ENCODE assay signal across 24 mouse cellular contexts in genomic region chr17:64146409-64146808, GRCm38 (mm10).
DNase-seq lines count a peak whose midpoint lies in the region; ATAC-seq and TF ChIP-seq lines count a peak whose summit lies in the region.
"Had no signal": no experiment of that assay in that cellular context is flagged by ENCODE, and none has a peak within 500 bp of the region (broad histone marks: within the 10 kb centered on the region; RNA-seq: fewer than 3 reads in every experiment).

No protein-coding gene starts in this region.

- no peak overlapping the region for H3K4me3 ChIP-seq in forebrain, postnatal 0 days (ENCODE audit: low read depth, low read length)
- H3K4me3 ChIP-seq in forebrain, embryonic 12.5 days (replicated peaks), result no peak overlapping the region
- no peak overlapping the region for H3K4me3 ChIP-seq in lung, embryonic 15.5 days
- H3K4me3 ChIP-seq in midbrain, embryonic 16.5 days (ENCODE audit: low read depth, low read length), result no peak overlapping the region
- no peak overlapping the region for H3K4me3 ChIP-seq in midbrain, embryonic 14.5 days (replicated peaks; ENCODE audit: low read depth, low read length)
- no peak overlapping the region for H3K4me3 ChIP-seq in olfactory bulb, adult 2 months (ENCODE audit: insufficient read depth, low read depth, low read length)
- H3K4me3 ChIP-seq: forebrain, embryonic 10.5 days; heart, embryonic 12.5 days; heart, embryonic 15.5 days; hindbrain, embryonic 10.5 days; hindbrain, embryonic 13.5 days had no signal

- H3K4me1 ChIP-seq in forebrain, postnatal 0 days (ENCODE audit: insufficient read depth), result 0 out of 2 replicates have a peak, but pooled peaks cover 6% of the 10 kb centered on the region
- peaks cover 2% of the 10 kb centered on the region; the same call in 1 of the 2 replicates for H3K4me1 ChIP-seq in forebrain, embryonic 12.5 days
- H3K4me1 ChIP-seq in lung, embryonic 15.5 days, result peaks cover 15% of the 10 kb centered on the region
- peaks cover 5% of the 10 kb centered on the region for H3K4me1 ChIP-seq in midbrain, embryonic 16.5 days (ENCODE audit: control insufficient read depth, insufficient read depth, low read length)
- peaks cover 4% of the 10 kb centered on the region for H3K4me1 ChIP-seq in midbrain, embryonic 14.5 days (ENCODE audit: control insufficient read depth, insufficient read depth, low read length)
- peaks cover 7% of the 10 kb centered on the region for H3K4me1 ChIP-seq in olfactory bulb, adult 2 months (ENCODE audit: control insufficient read depth, insufficient read depth, low read length)
- H3K4me1 ChIP-seq: forebrain, embryonic 10.5 days; hindbrain, embryonic 10.5 days had no signal

- H3K4me2 ChIP-seq in forebrain, postnatal 0 days (ENCODE audit: low read depth), result no peak overlapping the region
- no peak overlapping the region for H3K4me2 ChIP-seq in forebrain, embryonic 12.5 days
- H3K4me2 ChIP-seq in lung, embryonic 15.5 days, result no peak overlapping the region
- H3K4me2 ChIP-seq in midbrain, embryonic 16.5 days (ENCODE audit: low read length), result no peak overlapping the region
- no peak overlapping the region for H3K4me2 ChIP-seq in midbrain, embryonic 14.5 days (ENCODE audit: low read length)
- H3K4me2 ChIP-seq: heart, embryonic 12.5 days; heart, embryonic 15.5 days; hindbrain, embryonic 13.5 days had no signal

- no peak overlapping the region for H3K27ac ChIP-seq in forebrain, postnatal 0 days (ENCODE audit: low read depth, low read length)
- no peak overlapping the region for H3K27ac ChIP-seq in forebrain, embryonic 12.5 days
- 0 out of 2 replicates have a peak overlapping the region, but pooled peaks have one; percentile 0 for H3K27ac ChIP-seq in lung, embryonic 15.5 days
- peak overlapping the region; percentile 4; the same call in 1 of the 2 replicates for H3K27ac ChIP-seq in midbrain, embryonic 16.5 days (ENCODE audit: low read length)
- no peak overlapping the region for H3K27ac ChIP-seq in midbrain, embryonic 14.5 days (replicated peaks; ENCODE audit: low read depth, low read length)
- H3K27ac ChIP-seq in olfactory bulb, adult 2 months (ENCODE audit: insufficient read depth, low read depth, low read length), result peak overlapping the region; percentile 83; the same call in 1 of the 2 replicates
- H3K27ac ChIP-seq: forebrain, embryonic 10.5 days; heart, embryonic 15.5 days; hindbrain, embryonic 10.5 days; hindbrain, embryonic 13.5 days had no signal

- no peaks in the 10 kb centered on the region for H3K27me3 ChIP-seq in forebrain, postnatal 0 days (ENCODE audit: insufficient read depth, low read length)
- H3K27me3 ChIP-seq in forebrain, embryonic 12.5 days, result no peaks in the 10 kb centered on the region
- no peaks in the 10 kb centered on the region for H3K27me3 ChIP-seq in lung, embryonic 15.5 days
- H3K27me3 ChIP-seq in midbrain, embryonic 16.5 days (ENCODE audit: control insufficient read depth, insufficient read depth, low read depth, low read length), result no peaks in the 10 kb centered on the region
- H3K27me3 ChIP-seq in midbrain, embryonic 14.5 days (ENCODE audit: control insufficient read depth, insufficient read depth, low read length), result no peaks in the 10 kb centered on the region
- H3K27me3 ChIP-seq: heart, embryonic 12.5 days; heart, embryonic 15.5 days; hindbrain, embryonic 13.5 days had no signal

- H3K36me3 ChIP-seq in forebrain, postnatal 0 days (ENCODE audit: insufficient read depth), result 0 out of 2 replicates have a peak, but pooled peaks cover 5% of the 10 kb centered on the region
- peaks cover 3% of the 10 kb centered on the region; the same call in 1 of the 2 replicates for H3K36me3 ChIP-seq in forebrain, embryonic 12.5 days (replicated peaks)
- no peaks in the 10 kb centered on the region for H3K36me3 ChIP-seq in lung, embryonic 15.5 days
- H3K36me3 ChIP-seq in midbrain, embryonic 16.5 days (ENCODE audit: control insufficient read depth, insufficient read depth, low read length), result 0 out of 2 replicates have a peak, but pooled peaks cover 3% of the 10 kb centered on the region
- no peaks in the 10 kb centered on the region; the same call in 1 of the 2 replicates for H3K36me3 ChIP-seq in midbrain, embryonic 14.5 days (ENCODE audit: control insufficient read depth, insufficient read depth, low read length)
- H3K36me3 ChIP-seq: forebrain, embryonic 10.5 days; heart, embryonic 15.5 days had no signal

- TF ChIP-seq POLR2A in olfactory bulb, adult 2 months (IDR thresholded peaks at IDR 0.05; ENCODE audit: insufficient read depth, low read depth, low read length), result no peak

- no peak for TF ChIP-seq CTCF in forebrain, postnatal 0 days (IDR thresholded peaks at IDR 0.05; ENCODE audit: low read depth)
- no peak for TF ChIP-seq CTCF in olfactory bulb, adult 2 months (IDR thresholded peaks at IDR 0.05; ENCODE audit: insufficient read depth, low read depth, low read length)

- 43% methylated on average over 4 of the region's 4 CpGs for WGBS in forebrain, postnatal 0 days
- WGBS in forebrain, embryonic 12.5 days, result 78% methylated on average over 4 of the region's 4 CpGs
- WGBS in lung, embryonic 15.5 days, result 34% methylated on average over 4 of the region's 4 CpGs
- WGBS in midbrain, embryonic 16.5 days, result 70% methylated on average over 4 of the region's 4 CpGs
- WGBS in midbrain, embryonic 14.5 days, result 84% methylated on average over 4 of the region's 4 CpGs
- WGBS in olfactory bulb, adult 2 months, result 28% methylated on average over 4 of the region's 4 CpGs

- 0 out of 2 replicates have a peak, but pooled peaks have one; percentile 36 for ATAC-seq in forebrain, postnatal 0 days
- ATAC-seq in forebrain, embryonic 12.5 days (ENCODE audit: low FRiP score), result no peak
- ATAC-seq in lung, embryonic 15.5 days (ENCODE audit: borderline replicate concordance, extremely low read depth, low FRiP score, low TSS enrichment), result no peak
- ATAC-seq in midbrain, embryonic 16.5 days, result no peak
- no peak for ATAC-seq in midbrain, embryonic 14.5 days (ENCODE audit: low FRiP score, low TSS enrichment)
- ATAC-seq: CD4-positive, CD25-positive, alpha-beta regulatory T cell, adult 4 months; hindbrain, embryonic 16.5 days had no signal

- no peak for DNase-seq in forebrain, postnatal 0 days
- no peak for DNase-seq in lung, postnatal 4 days
- DNase-seq in midbrain, embryonic 14.5 days, result no peak
- DNase-seq in heart, adult 18-20 months, result no peak
- DNase-seq: adrenal gland, adult 2 months; adrenal gland, postnatal 14 days; cerebellum, adult 18-20 months; cerebellum, adult 9-10 months; cerebellum, postnatal 14 days; gastrocnemius, postnatal 10 days; gastrocnemius, postnatal 36 days; heart, postnatal 10 days; heart, postnatal 36 days had no signal

- H3K9ac ChIP-seq in forebrain, postnatal 0 days, result no peak overlapping the region
- no peak overlapping the region for H3K9ac ChIP-seq in forebrain, embryonic 12.5 days
- no peak overlapping the region for H3K9ac ChIP-seq in lung, embryonic 15.5 days
- H3K9ac ChIP-seq in midbrain, embryonic 16.5 days (ENCODE audit: low read depth, low read length), result no peak overlapping the region
- no peak overlapping the region for H3K9ac ChIP-seq in midbrain, embryonic 14.5 days (replicated peaks; ENCODE audit: low read length)
- H3K9ac ChIP-seq: heart, embryonic 12.5 days; heart, embryonic 15.5 days; hindbrain, embryonic 13.5 days had no signal

- H3K9me3 ChIP-seq in forebrain, postnatal 0 days (ENCODE audit: low read length), result 0 out of 2 replicates have a peak, but pooled peaks cover 7% of the 10 kb centered on the region
- no peaks in the 10 kb centered on the region for H3K9me3 ChIP-seq in forebrain, embryonic 12.5 days
- H3K9me3 ChIP-seq in lung, embryonic 15.5 days, result no peaks in the 10 kb centered on the region
- peaks cover 3% of the 10 kb centered on the region; the same call in 1 of the 2 replicates for H3K9me3 ChIP-seq in midbrain, embryonic 16.5 days (replicated peaks; ENCODE audit: control insufficient read depth, low read length, poor library complexity, severe bottlenecking)
- no peaks in the 10 kb centered on the region for H3K9me3 ChIP-seq in midbrain, embryonic 14.5 days (ENCODE audit: control insufficient read depth, low read length)
- H3K9me3 ChIP-seq: forebrain, embryonic 10.5 days; heart, embryonic 15.5 days; hindbrain, embryonic 10.5 days had no signal

Comparison
In these comparisons a context has a peak if more than half of its experiments do, and no peak if none do; other contexts are left out.
1. H3K27ac ChIP-seq: peak in lung, embryonic 15.5 days (single experiment), midbrain, embryonic 16.5 days (single experiment) and olfactory bulb, adult 2 months (single experiment); none in forebrain, postnatal 0 days (single experiment), forebrain, embryonic 12.5 days (single experiment) and midbrain, embryonic 14.5 days (single experiment).